Mouse (Mus musculus) testis, postnatal 14 days (tissue): ENCODE measurements at regions not wholly inside any gene's neighbourhood (a gene's known extent, or its start where the extent isn't known, plus 50 kb on each side); places are given as distances from the start of the nearest gene placed in this dataset.
A peak's percentile ranks its signal among the peaks of the same experiment; 100 is the strongest.

Experiments
- DNase-seq: peaks from one replicate; pipeline ENCODE4 v3.0.0; 2021; ENCODE audit warnings: low spot score

DNA sequence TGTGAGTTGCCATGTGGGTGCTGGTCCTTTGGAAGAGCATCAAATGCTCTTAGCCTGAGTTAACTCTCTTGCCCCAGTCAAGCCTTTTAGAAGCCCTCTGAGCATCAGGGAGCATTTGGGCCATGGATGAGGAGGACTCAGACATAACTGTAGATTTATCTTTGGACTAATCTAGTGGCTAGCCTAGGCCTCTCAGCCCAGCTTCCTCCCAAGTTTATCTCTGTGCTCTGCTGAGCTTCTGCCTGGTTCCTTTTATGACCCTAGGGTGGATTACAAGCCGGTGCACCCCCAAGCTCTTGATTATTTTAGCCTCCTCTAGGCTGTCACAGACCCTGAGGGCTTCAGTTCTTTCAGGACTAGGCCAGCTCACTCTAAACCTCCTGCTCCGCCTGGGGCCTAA is 102.6 kb upstream of the Vps8 start:
- DNase-seq, result no peak

DNA sequence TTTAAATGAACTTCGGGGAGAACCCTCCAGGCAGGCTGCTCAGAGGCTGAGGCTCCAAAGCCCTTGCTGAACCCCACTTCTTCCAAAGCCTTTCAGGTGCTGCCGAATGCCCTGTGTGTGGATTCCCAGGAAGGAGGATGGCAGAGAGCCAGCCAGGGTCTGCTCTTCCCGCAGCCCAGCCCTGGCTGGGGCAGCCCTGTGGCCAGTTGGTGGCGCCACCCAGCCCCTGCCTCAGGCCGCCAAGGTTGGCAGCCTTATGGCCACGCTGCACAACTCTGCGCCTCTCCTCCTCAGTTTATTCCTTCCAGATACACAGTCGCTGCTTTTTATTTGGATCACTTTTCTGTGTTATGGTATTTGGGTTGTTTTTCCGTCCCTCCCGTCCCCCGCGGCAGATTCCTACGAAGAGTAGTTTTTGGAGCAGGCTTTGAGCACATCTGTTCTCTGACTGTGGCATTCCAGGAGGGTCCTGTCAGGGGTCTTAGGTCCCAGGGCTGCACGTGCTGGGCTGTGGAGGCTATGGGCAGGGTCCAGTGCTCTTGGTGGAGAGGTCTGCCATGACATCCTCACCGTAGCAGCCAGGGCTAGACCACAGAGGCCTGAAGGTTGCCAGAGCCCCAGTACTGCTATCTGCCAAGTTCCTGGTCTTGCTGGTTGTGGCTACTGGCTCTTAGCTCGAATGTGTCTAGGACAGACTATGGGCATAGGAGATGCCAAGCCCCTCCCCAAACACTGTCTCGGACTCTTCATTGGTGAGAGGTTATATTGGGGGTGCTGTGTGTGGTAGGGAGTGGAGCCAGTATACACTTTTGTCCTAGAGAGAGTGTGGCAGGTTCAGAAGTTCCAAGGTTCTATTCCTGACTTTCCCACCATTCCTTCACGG is 101.5 kb upstream of the Vps8 start:
- DNase-seq, result no peak

DNA sequence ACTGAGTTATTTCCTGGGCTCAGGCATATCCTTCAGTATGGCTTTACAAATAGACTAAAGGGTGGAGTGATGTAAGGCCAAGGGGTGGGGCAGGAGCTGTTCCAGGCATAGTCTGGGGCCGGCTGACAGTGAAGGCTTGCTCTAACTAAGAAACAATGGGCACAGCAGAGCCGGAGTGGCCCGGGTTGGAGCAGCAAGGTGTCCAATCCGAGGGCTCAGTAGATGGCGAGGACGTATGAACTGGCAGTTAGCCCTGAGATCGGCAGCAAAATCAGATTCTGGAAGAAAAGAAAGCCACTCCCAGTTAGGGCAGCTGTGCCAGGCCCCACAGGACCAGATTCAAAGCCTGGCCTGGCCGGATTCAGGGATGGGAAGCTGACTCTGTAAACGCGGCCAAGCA is 100.5 kb upstream of the Vps8 start:
- DNase-seq, result no peak

DNA sequence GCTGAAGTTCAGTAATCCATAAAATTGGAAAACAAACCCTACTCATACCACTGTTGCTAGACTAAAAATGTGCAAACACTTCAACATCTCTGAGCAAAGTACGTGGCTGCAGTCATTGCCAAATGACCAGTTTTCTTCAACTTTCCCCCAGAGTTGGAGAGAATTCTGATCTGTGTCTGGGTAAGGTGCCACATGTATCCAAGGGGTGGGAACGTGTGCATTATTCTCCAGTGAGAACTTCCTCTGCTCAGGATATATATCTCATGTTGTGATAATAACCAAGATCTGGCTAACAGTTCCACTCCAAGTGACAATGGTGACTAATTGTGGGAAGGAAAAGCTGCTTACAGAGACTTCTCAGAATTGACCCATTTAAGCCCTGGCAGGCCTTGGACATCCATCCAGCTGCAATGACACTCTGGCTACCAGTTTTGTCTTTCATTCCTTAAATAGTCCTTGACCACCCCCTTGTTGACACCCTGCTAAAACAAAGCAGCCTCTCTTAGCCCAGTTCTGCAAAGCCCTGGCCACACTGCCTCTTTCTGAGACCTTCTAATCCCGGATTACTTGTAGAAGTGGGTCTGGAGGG is 99.4 kb upstream of the Vps8 start:
- DNase-seq, result no peak

DNA sequence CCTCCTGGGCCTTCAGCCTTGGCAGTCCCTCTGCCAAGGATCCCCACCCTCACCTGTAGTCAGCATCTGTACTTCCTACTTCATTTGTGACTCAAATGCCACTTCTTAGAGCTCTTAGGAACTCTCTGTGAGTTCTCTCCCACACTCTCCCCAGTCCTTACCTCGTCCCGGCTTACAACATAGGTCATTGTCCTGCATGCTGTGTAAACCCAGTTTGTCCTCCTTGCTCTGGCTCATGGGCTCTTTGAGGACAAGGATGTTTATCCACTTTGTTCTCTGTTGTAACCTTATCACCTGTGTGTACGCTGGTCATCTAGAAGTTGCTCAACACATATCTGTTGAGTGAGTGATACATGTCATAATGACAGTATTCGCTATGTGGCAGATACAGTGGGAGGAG is 94.9 kb upstream of the Vps8 start:
- DNase-seq, result no peak

DNA sequence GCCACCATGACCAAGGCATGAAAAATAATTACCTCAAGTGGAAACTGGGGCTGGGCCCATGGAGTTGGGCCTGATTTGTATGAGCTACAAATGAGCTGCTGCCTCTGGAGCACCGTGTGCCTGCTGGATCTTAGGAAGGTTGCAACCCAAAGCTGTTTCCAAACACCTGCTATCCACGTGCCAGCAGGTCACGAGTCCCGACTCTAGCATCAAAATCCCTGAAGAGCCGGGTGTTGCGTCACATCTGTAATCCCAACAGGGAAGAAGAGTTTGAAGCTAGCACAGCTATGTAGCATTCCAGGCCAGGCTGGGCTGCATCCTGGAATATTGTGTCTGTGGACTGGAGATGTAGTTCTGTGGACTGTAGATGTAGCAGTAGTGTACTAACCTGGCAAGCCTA is 93.7 kb upstream of the Vps8 start:
- no peak for DNase-seq

DNA sequence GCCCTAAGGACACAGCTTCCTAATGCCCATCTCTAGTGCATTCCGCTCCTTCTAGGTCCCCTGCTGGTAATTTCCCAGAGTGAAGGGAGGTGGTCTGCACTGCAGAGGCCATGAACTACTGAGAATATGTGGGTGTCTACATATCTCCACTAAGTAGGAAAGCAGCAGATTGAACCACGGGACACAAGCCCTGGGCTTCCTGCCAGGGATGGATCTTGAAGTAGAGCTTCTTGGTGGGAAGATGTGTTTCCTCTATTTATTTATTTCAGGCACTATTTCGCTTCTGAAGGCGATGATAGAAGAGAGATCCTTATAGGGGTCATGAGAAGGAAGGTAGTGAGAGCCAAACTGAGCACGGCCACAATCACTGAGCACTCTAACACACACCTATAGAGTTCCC is 91.7 kb upstream of the Vps8 start:
- DNase-seq, result no peak

DNA sequence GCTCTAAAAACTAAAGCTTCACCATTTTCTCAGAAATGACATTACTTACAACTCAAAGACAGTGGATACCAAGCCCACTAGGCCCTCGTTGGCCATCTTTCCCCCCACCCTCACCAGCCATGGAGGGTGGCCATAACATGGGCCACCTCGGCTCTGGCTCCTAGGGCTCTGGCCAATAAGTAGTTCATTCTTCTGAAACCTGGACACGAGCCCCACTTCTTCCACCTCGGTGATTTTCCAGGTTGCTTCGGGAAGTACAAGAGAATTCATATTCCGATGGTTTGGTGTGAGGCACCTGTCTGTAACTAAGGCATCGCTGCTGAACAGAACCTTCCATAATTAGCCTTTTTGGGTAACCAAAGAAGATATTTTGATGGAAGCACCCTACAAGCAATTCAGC is 90.5 kb upstream of the Vps8 start:
- no peak for DNase-seq

DNA sequence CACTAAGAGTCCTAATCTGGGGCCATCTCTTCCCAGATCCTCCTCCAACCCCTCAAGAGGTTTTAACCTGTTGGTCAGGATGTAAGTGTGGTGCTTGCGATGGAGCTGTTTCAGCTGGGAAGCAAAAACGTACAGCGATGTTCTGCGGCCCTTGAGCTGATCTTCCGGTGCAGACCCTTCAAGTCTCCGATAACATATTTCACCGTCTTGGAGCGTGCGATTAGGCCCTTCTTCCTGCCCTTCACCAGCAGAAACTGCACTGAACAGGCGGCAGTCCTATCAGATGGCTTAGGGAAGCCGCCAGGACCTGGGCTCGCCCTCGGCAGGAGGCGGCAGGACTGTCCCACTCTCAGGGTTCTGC is 90.1 kb upstream of the Vps8 start:
- DNase-seq, result no peak

DNA sequence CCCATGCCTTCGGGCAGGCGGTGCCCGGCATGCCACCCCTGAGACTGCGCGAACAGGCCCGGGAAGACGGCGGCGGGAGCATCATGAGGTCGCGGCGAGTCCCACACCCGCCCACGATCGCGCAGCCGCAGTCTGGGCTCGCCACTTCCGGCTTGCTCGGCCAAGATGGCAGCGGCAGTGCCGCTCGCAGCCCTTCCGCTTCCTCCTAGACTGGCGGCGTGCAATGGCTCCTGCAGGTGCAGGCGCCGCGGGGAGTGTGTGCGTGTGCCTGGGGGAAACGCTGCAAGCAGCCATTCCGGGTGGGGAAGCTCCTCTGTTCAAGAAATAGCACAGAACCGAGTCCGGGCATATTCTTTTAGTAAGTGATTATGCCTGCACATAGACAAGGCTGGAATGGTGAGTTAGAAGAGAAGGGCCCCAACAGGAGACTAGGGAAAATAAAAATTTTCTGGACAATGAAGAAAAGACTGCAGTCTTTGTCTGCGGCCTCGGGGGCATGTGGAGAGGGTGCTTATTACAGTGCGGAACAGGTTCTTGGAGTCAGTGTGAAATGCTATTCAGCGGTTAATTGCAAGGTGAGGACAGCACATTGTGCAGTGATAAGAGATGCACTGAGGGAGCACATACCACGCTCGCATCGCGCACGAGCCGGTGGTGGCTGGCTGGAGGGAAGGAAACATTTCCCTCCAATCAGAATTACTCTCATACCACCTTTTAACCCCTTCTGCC is 89.5 kb upstream of the Vps8 start:
- DNase-seq, result peak; percentile 87

DNA sequence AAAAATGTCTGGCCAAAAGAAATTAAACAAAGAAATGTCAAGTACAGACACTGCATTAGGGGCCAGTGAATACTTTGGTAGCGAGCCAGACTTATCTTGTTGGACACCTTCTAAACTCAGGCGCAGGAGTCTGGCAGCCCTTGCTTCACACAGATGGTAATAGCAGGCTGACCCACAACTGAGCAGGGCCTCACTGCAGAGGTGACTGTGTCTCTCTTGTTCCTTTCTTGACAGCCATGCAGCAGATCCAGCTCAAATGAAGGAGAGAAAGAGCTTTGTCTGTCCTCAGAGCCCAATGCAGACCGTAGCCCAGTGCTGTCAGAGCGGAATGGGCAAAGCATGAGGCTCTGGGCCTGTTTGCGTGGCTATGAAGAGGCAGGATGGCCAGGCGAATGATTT is 83.9 kb upstream of the Vps8 start:
- DNase-seq, result no peak

DNA sequence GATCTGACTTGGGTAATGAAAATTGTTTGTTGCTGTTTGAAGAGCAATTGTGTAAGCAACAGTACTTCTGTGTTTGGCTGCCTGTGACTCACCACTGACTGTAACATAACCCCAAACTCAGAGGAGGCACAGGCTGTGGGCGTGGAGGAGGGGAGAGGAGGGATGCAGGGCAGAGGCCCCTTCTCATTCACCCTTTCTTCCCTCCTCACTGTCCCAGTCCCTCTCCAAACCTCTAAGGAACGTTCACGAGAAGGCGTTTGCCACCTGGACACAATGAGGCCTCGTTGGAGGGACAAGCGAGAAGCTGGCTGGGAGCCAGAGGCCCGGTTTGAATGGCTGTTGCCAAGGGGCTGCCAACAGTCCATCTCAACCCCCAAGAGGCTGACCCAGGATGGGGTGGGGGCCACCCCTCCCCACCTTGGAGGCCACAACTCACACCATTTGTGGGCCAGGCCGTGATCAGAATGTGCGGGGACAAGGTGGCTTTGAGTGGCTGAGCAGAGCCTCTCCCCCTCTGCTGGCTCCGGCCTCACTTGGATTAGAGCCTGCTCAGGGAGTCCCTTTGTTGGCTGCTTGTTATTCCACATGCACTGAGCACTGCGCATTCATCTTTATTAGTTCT is 83.3 kb upstream of the Vps8 start:
- DNase-seq, result peak; percentile 31

DNA sequence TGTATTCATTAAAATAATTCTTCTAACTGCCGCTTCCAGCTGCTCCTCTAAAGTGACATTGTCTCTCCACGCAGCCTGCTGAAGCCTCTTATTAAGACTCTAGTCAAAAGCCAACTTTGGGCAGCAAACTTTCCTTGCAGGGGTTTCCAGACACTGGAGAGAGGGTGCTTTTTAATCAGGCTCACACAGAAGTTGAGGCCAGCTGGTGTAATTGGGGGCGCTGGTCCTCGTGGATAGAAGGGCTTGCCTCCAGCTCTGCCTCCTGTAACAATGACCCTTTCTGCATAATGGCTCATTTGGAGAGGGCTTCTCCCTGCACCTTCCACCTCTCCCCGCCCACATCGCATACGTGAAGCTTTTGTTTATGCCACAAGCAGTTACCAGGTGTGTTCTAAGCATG is 82.8 kb upstream of the Vps8 start:
- DNase-seq, result no peak

DNA sequence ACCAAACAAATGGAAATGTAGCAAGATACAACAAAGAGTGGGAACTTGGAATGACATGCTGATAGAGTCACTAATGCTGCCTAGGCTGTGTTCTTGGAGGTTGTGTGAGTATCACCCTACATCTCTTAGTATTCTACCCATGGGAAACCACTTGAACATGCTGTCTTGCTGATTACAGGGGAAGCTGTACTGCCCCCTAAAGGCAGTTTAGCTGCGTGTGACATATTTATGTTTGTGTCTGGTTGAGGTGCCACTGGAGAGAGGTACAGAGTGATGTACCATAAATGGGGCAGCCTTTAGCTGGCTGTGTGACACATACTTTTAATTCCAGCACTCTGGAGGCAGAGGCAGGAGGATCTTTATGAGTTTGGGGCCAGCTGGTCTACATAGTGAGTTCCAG is 73.0 kb upstream of the Vps8 start:
- no peak for DNase-seq

DNA sequence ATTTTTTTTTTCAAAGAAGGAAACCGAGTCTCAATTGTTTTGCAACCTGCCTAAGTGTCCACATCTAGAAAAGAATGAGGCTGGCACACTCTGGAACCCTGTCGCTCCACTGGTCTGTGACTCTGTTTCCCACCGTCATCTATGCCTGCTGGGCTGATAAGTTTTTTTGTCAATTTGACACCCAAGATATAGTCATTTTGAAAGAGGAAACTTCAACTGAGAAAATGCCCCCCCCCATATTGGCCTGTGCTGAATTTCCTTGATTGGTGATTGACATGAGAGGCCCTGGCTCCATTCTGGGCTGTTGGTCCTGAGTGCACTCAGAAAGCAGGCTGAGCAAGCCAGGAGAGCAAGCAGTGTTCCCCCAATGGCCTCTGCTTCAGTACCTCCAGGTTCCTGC is 71.6 kb upstream of the Vps8 start:
- no peak for DNase-seq

DNA sequence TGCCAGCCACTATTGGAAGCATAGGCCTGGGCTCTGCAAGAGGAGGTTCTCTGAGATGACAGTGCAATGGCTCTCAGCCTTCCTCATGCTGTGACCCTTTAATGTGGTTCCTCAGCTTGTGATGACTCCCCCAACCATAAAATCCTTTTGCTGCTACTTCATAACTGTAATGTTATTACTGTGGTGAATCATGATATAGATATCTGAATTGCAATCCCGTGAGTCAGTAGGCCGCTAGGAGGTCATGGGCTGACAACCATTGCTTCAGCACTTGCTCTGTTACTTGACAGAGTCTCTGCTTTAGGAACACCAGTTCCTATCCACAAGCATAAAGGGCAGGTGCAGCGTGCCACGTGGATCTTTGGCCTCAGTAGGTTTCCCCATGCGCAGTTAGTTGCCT is 69.8 kb upstream of the Vps8 start:
- DNase-seq, result no peak

DNA sequence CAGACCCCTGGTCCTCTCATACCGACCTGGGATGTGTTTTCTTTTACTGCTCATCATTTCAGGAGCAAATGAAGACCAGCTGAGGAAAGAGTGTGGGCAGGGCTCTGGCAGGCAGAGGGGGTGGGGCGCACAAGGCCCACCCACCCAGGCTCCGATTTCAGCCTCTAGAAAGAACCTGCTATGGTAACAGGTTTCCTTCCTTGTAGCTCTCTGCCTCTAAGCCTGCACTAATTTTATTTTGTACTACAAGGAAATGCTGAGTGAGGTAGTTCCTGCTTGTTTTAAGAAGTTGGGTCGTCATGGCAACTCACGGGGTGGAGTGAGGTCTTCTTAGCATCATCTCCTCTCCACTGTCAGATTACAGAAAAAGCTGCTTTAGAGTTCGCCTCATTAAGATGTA is 69.4 kb upstream of the Vps8 start:
- peak; percentile 65 for DNase-seq

DNA sequence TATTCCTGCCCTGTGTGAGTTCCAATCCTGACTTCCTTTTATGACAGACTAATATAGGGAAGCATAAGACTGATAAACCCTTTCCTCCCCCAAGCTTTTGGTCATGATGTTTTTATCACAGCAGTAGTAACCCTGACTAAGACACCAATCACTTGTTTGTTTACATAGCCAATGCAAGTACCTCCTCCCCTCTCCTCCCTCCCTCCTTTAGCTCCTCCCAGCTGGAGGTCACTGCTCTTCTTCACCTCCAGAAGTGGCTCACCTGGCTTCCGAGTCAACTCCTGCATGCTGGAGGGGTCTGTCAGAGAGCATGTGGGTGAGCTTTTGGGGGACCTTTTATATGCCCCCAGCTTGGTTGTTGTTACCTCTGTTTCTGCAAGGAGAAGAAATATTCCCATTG is 67.3 kb upstream of the Vps8 start:
- no peak for DNase-seq

DNA sequence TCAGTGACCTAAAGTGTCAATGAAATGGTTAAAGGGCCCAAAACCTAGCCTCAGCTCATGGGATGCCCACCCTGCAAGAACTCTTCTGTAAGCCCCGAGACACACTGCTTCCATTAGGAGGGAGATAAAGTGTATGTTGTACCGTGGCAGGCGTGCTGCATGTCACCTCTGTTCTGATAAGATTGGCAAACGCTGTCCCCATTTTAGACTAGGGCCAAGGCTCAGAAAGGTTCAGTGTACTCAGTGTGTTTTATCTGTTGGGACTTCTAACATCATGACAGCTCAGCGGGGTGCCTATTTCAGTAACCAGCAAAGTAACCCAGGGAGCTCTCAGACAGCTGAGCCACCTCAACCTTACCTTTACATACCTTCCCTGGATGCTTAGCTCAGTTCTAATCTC is 65.5 kb upstream of the Vps8 start:
- DNase-seq, result no peak

DNA sequence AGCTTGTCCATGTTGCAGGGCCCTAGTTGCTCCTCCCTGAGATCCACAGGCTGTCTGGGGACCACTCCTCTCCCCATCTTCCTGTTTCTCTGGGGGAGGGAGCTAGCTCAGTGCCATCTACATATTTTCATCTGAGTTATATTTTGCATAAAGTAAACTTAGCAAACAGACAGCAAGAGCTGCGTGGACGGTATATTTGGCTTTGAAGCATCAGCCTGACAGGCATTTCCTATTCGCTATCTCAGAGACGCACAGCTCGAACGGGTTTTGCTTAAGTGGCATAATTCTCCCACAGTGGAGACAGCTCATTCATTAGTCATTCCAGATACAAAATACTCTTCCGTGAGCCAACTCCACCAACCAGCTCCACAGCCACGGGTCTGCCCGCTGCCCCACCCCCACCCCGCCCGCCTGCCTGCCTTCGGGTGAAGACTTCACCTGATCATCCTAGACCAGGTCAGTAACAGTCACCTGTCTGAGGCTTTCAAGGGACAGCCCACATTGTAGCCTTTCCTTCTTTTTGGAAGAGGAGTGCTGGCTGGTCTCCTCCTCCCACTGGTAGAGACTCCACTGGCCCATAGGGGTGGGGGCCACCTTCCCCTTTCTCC is 64.5 kb upstream of the Vps8 start:
- DNase-seq, result no peak

DNA sequence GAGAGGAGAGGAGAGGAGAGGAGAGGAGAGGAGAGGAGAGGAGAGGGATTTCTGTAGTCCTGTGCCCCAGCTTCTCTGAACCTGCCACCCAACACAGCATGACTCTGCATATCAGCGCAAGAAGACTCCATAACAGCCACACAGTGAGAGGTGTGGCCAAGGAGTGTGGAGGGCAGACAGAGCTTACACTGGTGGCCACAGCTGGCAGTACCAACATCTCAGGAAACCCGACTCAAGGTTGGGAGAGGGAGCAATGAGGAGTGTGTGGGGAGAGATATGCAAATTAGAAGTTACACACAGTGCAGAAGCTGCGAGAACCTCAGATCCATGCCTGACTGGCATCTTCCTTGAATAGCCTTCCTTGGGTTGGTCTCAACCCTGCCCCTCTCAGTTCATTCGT is 63.5 kb upstream of the Vps8 start:
- DNase-seq, result no peak

DNA sequence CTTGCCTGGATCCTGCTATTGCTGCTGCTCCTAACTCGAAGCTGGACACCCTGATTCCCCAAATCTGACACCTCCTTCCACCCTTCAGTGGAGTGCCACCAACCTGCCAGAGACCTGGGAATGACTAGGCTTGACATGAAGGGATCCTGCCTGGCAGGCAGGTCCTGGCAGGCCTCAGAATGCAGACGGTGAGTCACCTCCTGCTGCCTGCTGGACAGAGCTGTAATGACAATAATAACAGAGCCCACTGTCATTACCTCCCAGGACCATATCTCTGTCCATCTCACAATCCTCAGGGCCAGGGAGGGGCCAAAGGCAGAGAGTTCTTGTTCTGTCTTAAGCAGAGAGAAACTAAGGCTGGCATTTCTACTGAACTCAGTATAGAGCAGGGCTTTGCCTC is 61.5 kb upstream of the Vps8 start:
- no peak for DNase-seq
